Mouse (Mus musculus) midbrain, embryonic 14.5 days (tissue): Measurements from ENCODE around the gene Hipk1. TPM values are rescaled to one million over a fixed set of nuclear protein-coding genes. Genes with fewer than 3 reads are reported as not detected.
A peak's percentile ranks its signal among the peaks of the same experiment; 100 is the strongest.

Source experiments
- ATAC-seq: fragments of 200-750 bp; cut with Nextera tagmentation; 2 replicates; pipeline ENCODE4 v1.8.0; 2017; ENCODE audit warnings: moderate number of reproducible peaks, moderate library complexity; ENCODE audit not compliant: low FRiP score, low TSS enrichment
- DNase-seq: peaks from one replicate; pipeline ENCODE4 v3.0.0-alpha.2; 2015
- H3K27ac ChIP-seq: fragments of 300-500 bp; sonication (generic); replicated peaks from 2 replicates; pipeline ENCODE4 v1.5.1; 2014; ENCODE audit warnings: mild to moderate bottlenecking, low read depth, low read length, moderate library complexity
- H3K27me3 ChIP-seq: fragments of 300-500 bp; sonication (generic); 2 replicates; pipeline ENCODE4 v1.6.1; 2014; ENCODE audit warnings: low read length, control low read depth, mixed read lengths; ENCODE audit not compliant: control insufficient read depth, insufficient read depth
- H3K36me3 ChIP-seq: fragments of 300-500 bp; sonication (generic); 2 replicates; pipeline ENCODE4 v1.6.1; 2014; ENCODE audit warnings: low read length, control low read depth; ENCODE audit not compliant: control insufficient read depth, insufficient read depth
- H3K4me1 ChIP-seq: fragments of 300-500 bp; sonication (generic); 2 replicates; pipeline ENCODE4 v1.6.1; 2014; ENCODE audit warnings: mild to moderate bottlenecking, antibody characterized with exemption, low read length, control low read depth; ENCODE audit not compliant: control insufficient read depth, insufficient read depth
- H3K4me2 ChIP-seq: fragments of 300-500 bp; sonication (generic); 2 replicates; pipeline ENCODE4 v1.6.1; 2014; ENCODE audit warnings: mild to moderate bottlenecking, low read length, moderate library complexity
- H3K4me3 ChIP-seq: fragments of 300-500 bp; sonication (generic); replicated peaks from 2 replicates; pipeline ENCODE4 v1.5.1; 2014; ENCODE audit warnings: low read depth, low read length
- H3K9ac ChIP-seq: fragments of 300-500 bp; sonication (generic); replicated peaks from 2 replicates; pipeline ENCODE4 v1.6.1; 2014; ENCODE audit warnings: mild to moderate bottlenecking, low read length, moderate library complexity
- H3K9me3 ChIP-seq: fragments of 300-500 bp; sonication (generic); 2 replicates; pipeline ENCODE4 v1.6.1; 2016; ENCODE audit warnings: low read length, control low read depth, mixed read lengths; ENCODE audit not compliant: control insufficient read depth
- WGBS: fragments of 180-500 bp; shearing (Covaris S2); extraction: QIAGEN DNeasy Blood & Tissue Kit; methylation state at CpG from one replicate; pipeline ENCODE4 v1.1.7; 2014; 5-methylcytosine and 5-hydroxymethylcytosine counted together
- polyA plus RNA-seq: library from polyadenylated mRNA; unstranded; fragments of >200 nt; fragmentation: Nextera tagmentation; extraction: Ambion mirVana; gene quantifications from 2 replicates; pipeline ENCODE4 v1.2.1, GENCODE M21; 2014

Hipk1 gene
- polyA plus RNA-seq, 1 experiment from 2014 or later, result 22.1 TPM

DNA sequence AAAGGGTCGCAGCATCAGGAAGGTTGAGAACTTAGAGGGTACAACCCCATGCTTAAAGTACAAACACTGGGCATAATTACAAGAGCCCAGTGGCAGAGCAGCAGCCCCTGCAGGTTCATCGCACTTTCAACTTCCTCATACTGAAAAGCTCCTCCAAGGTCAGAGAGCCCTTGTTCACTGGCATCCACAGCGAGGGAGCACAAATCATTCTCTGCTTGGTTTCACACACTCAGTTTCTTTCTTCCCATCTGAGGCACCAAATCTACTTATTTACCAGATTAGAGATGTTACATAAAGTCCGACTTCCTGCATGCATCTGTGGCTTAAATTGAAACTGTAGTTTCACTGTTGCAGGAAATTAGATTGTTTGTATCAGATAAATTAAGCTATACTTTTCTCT lies 18.5 kb downstream of the Hipk1 start:
- H3K9ac ChIP-seq, result no peak overlapping the region
- H3K4me3 ChIP-seq, result no peak overlapping the region
- no peak overlapping the region for H3K4me2 ChIP-seq
- no peaks in the 10 kb centered on the region for H3K4me1 ChIP-seq
- 84% methylated on average over 4 of the region's 4 CpGs for WGBS
- H3K27me3 ChIP-seq, result no peaks in the 10 kb centered on the region
- H3K9me3 ChIP-seq, result no peaks in the 10 kb centered on the region
- H3K36me3 ChIP-seq, result peaks cover 26% of the 10 kb centered on the region
- H3K27ac ChIP-seq, result no peak overlapping the region
- DNase-seq (no peak), ATAC-seq (no peak)

DNA sequence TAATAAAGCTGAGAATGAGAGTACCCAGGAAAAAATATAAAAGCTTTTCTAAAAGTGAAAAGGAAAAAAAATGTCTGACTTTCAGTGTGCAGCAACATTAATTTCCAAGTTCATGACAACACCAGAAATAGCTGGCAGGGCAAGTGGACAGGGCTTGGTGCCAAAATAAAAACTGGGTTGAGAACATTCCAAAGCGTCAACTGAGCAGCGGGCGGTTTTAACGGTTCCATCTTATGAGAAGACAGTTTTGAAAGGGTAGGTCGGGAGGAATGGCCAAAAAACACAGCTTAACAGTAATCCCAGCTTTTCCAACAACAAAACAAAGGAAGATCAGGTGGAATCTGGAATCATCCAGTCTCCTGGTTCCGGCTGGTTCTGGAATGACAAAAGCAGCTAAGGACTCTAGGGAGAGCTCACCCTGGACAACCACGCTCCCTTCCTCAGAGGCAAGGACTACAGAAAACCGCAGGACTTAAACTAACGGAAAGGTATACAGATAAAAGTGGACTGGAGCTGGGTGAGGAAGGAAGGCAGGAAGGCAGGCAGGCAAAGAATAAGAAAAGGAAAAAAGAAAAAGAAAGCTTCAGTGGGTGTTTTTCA lies 19.7 kb downstream of the Hipk1 start:
- H3K9ac ChIP-seq, result no peak overlapping the region
- H3K4me1 ChIP-seq, result no peaks in the 10 kb centered on the region
- peaks cover 15% of the 10 kb centered on the region for H3K36me3 ChIP-seq
- 73% methylated on average over 9 of the region's 9 CpGs for WGBS
- no peak for ATAC-seq
- no peaks in the 10 kb centered on the region for H3K27me3 ChIP-seq
- H3K9me3 ChIP-seq, result no peaks in the 10 kb centered on the region
- H3K4me3 ChIP-seq, result no peak overlapping the region
- H3K4me2 ChIP-seq, result no peak overlapping the region
- DNase-seq, result peak; percentile 13
- no peak overlapping the region for H3K27ac ChIP-seq

- Histone ChIP-seq H3K27me3 (no peaks in the 10 kb centered on the region), H3K9me3 (no peaks in the 10 kb centered on the region), H3K4me2 (no peak overlapping the region), H3K27ac (no peak overlapping the region), H3K36me3 (peaks cover 35% of the 10 kb centered on the region), H3K4me1 (no peaks in the 10 kb centered on the region), H3K4me3 (no peak overlapping the region), H3K9ac (no peak overlapping the region)
- no peak for ATAC-seq
- DNase-seq, result no peak
- WGBS, result 65% methylated on average over 3 of the region's 3 CpGs
These were observed 24.6 kb downstream of the Hipk1 start for GRCm38 (mm10) chr3:103766789-103767188.

- WGBS, result 90% methylated on average over 5 of the region's 5 CpGs
- no peaks in the 10 kb centered on the region for H3K4me1 ChIP-seq
- peaks cover 78% of the 10 kb centered on the region for H3K36me3 ChIP-seq
- H3K4me2 ChIP-seq, result no peak overlapping the region
- no peaks in the 10 kb centered on the region for H3K9me3 ChIP-seq
- no peaks in the 10 kb centered on the region for H3K27me3 ChIP-seq
- H3K4me3 ChIP-seq, result no peak overlapping the region
- ATAC-seq (no peak), DNase-seq (no peak)
- no peak overlapping the region for H3K9ac ChIP-seq
- no peak overlapping the region for H3K27ac ChIP-seq
These were observed 31.9 kb downstream of the Hipk1 start for GRCm38 (mm10) chr3:103759261-103759970.

DNA sequence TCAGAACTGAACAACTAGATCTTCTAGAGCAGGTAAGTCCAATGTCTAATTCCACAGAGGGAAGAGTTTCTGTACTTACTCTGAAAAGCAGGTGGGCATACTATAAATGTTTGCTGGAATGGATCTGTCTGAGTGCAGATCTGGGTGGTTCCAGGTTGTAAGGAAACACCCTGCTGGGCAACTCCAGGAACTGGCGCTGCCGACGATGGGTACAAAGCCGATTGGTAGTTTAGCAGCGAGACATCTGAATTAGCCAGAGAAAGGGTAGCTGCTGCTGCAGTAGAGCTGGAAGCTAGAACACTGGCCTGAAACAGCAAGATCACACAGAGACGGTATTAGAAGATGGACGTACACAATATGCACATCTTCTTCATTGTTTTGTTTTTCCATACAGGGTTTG lies 32.9 kb downstream of the Hipk1 start:
- Histone ChIP-seq H3K4me2 (no peak overlapping the region), H3K9me3 (no peaks in the 10 kb centered on the region), H3K27ac (no peak overlapping the region), H3K4me1 (no peaks in the 10 kb centered on the region), H3K9ac (no peak overlapping the region), H3K4me3 (no peak overlapping the region), H3K36me3 (peaks cover 80% of the 10 kb centered on the region), H3K27me3 (no peaks in the 10 kb centered on the region)
- DNase-seq (no peak), ATAC-seq (no peak)
- WGBS, result 84% methylated on average over 7 of the region's 7 CpGs

- Histone ChIP-seq H3K36me3 (peaks cover 80% of the 10 kb centered on the region), H3K9me3 (no peaks in the 10 kb centered on the region), H3K4me3 (no peak overlapping the region), H3K27me3 (no peaks in the 10 kb centered on the region), H3K4me1 (no peaks in the 10 kb centered on the region), H3K27ac (no peak overlapping the region), H3K9ac (no peak overlapping the region), H3K4me2 (no peak overlapping the region)
- no peak for ATAC-seq
- no peak for DNase-seq
- WGBS, result 90% methylated on average over 2 of the region's 2 CpGs
These were observed 34.4 kb downstream of the Hipk1 start for GRCm38 (mm10) chr3:103756920-103757319.

GRCm38 (mm10) chr3:103755351-103755750 lies 36.0 kb downstream of the Hipk1 start:
- Histone ChIP-seq H3K9me3 (no peaks in the 10 kb centered on the region), H3K4me1 (no peaks in the 10 kb centered on the region), H3K36me3 (peaks cover 77% of the 10 kb centered on the region), H3K27me3 (no peaks in the 10 kb centered on the region), H3K4me2 (no peak overlapping the region), H3K9ac (no peak overlapping the region), H3K27ac (no peak overlapping the region), H3K4me3 (no peak overlapping the region)
- WGBS, result 85% methylated on average over 3 of the region's 3 CpGs
- ATAC-seq (no peak), DNase-seq (no peak)

- H3K4me1 ChIP-seq, result no peaks in the 10 kb centered on the region
- no peaks in the 10 kb centered on the region for H3K27me3 ChIP-seq
- H3K4me2 ChIP-seq, result no peak overlapping the region
- H3K36me3 ChIP-seq, result peaks cover 84% of the 10 kb centered on the region
- no peak overlapping the region for H3K27ac ChIP-seq
- no peak for DNase-seq
- ATAC-seq, result no peak
- 92% methylated on average over 2 of the region's 2 CpGs for WGBS
- no peak overlapping the region for H3K9ac ChIP-seq
- H3K4me3 ChIP-seq, result no peak overlapping the region
- H3K9me3 ChIP-seq, result no peaks in the 10 kb centered on the region
These were observed 39.8 kb downstream of the Hipk1 start for GRCm38 (mm10) chr3:103751558-103751957.

GRCm38 (mm10) chr3:103746711-103747110 lies 44.7 kb downstream of the Hipk1 start:
- ATAC-seq, result no peak
- peaks cover 83% of the 10 kb centered on the region for H3K36me3 ChIP-seq
- 93% methylated on average over 5 of the region's 5 CpGs for WGBS

More at GRCm38 (mm10) chr3:103746711-103747110, 44.7 kb downstream of the Hipk1 start:
- DNase-seq, result no peak
- H3K4me3 ChIP-seq, result no peak overlapping the region
- no peaks in the 10 kb centered on the region for H3K27me3 ChIP-seq
- no peaks in the 10 kb centered on the region for H3K9me3 ChIP-seq
- H3K27ac ChIP-seq, result no peak overlapping the region
- H3K4me1 ChIP-seq, result no peaks in the 10 kb centered on the region
- H3K4me2 ChIP-seq, result no peak overlapping the region
- no peak overlapping the region for H3K9ac ChIP-seq
